Mouse (Mus musculus) lung, adult 2 months (tissue): ENCODE data around the gene Map4k2. TPM values are rescaled to one million over a fixed set of nuclear protein-coding genes. Genes with fewer than 3 reads are reported as not detected.

ENCODE experiments used
- DNase-seq: peaks from one replicate; pipeline ENCODE4 v3.0.0; 2022
- H3K4me1 ChIP-seq: fragments of 200-500 bp; 2 replicates; pipeline ENCODE4 v1.6.1; 2011; ENCODE audit warnings: low read length; ENCODE audit not compliant: control insufficient read depth, insufficient read depth
- H3K4me3 ChIP-seq: fragments of 200-500 bp; replicated peaks from 2 replicates; pipeline ENCODE3; 2011; ENCODE audit warnings: low read depth, mild to moderate bottlenecking, control low read depth, low read length; ENCODE audit errors: extremely low read depth
- CTCF ChIP-seq: fragments of 200-500 bp; IDR thresholded peaks from 2 replicates; pipeline ENCODE4 v1.5.1; 2011; ENCODE audit warnings: mild to moderate bottlenecking, low read length, control low read depth; ENCODE audit not compliant: insufficient read depth
- POLR2A ChIP-seq: fragments of 200-500 bp; IDR thresholded peaks from 2 replicates; pipeline ENCODE4 v1.6.1; 2011; ENCODE audit warnings: low read depth, mild to moderate bottlenecking, control low read depth, low read length, borderline replicate concordance; ENCODE audit errors: extremely low read depth
- WGBS: fragments of 180-500 bp; shearing (Covaris S2); methylation state at CpG from one replicate; pipeline ENCODE4 v1.1.7; 2018; 5-methylcytosine and 5-hydroxymethylcytosine counted together
- polyA plus RNA-seq: library from polyadenylated mRNA; depleted of rRNA; stranded (reverse); fragments of >200 nt; gene quantifications from 2 replicates; pipeline ENCODE4 v1.2.3, GENCODE M21; 2012

The Map4k2 gene
- polyA plus RNA-seq, 1 experiment: 303 TPM

DNA sequence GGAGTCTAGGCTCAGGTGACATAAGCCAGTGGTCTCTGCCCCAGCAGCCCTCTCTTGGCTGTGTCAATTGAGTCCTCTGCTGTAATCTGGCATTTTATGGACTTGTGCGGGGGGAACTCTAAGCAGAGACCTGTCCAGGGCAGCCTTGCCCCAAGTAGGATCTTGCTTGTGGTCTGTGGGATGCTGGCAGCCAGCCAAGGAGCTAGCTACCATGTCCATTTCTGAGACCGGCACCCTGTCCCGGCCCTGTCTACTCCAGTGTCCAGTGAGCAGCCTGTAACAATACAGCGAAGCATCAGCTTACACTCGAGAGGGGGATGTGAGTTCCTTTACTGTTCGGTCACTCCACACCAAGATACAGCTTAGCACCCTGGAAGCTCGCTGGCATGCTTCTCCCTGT lies 13.1 kb downstream of the Map4k2 start:
- no peak for DNase-seq
- Histone ChIP-seq H3K4me1 (peaks cover 2% of the 10 kb centered on the region; the same call in 1 of the 2 replicates), H3K4me3 (no peak overlapping the region)
- TF ChIP-seq POLR2A (no peak), CTCF (no peak)
- 80% methylated on average over 7 of the region's 7 CpGs for WGBS

DNA sequence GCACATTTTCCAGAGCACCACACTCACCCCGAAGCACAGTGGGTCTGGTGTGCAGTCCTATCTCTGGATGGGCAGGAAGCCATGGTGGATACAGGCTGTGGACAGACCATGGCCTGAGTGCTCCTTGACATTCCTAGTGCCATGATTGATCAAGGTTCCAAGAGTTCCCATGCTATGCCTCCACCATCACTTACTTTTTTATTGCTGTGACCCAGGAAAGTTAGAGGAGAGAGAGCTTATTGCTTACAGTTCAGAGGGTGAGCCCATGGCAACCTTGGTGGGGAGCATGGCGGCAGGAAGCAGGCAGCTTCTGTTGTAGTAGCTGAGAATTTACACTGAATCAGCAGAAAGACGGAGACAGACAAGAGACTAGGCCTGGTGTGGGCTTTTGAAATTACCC lies 20.4 kb downstream of the Map4k2 start:
- DNase-seq: no peak
- H3K4me3 ChIP-seq: no peak overlapping the region
- H3K4me1 ChIP-seq: peaks cover 9% of the 10 kb centered on the region
- WGBS: 93% methylated on average over 3 of the region's 3 CpGs
- TF ChIP-seq CTCF (no peak), POLR2A (no peak)

DNA sequence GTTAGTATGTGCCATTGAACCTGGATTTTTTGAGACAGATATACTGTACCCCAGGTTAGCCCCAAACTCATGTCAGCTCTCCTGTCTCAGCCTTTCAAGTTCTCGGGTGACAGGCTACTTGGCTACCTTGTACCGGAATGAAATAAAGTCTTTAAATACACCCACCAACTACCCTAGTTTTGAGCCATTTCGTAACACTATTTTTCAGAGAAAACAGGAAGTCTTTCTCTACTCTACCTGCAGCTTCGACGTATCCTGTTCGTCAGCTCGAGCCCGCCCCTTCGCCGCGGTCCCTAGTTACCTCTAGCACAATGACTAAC lies 22.1 kb downstream of the Map4k2 start:
- whole genome bisulfite sequencing: 0% methylated on average over 11 of the region's 11 CpGs
- DNase-seq: no peak
- peak overlapping the region; percentile 16 for H3K4me3 ChIP-seq
- no peak; the same call in 1 of the 2 replicates for TF ChIP-seq POLR2A
- TF ChIP-seq CTCF: no peak
- peaks cover 13% of the 10 kb centered on the region for H3K4me1 ChIP-seq

DNA sequence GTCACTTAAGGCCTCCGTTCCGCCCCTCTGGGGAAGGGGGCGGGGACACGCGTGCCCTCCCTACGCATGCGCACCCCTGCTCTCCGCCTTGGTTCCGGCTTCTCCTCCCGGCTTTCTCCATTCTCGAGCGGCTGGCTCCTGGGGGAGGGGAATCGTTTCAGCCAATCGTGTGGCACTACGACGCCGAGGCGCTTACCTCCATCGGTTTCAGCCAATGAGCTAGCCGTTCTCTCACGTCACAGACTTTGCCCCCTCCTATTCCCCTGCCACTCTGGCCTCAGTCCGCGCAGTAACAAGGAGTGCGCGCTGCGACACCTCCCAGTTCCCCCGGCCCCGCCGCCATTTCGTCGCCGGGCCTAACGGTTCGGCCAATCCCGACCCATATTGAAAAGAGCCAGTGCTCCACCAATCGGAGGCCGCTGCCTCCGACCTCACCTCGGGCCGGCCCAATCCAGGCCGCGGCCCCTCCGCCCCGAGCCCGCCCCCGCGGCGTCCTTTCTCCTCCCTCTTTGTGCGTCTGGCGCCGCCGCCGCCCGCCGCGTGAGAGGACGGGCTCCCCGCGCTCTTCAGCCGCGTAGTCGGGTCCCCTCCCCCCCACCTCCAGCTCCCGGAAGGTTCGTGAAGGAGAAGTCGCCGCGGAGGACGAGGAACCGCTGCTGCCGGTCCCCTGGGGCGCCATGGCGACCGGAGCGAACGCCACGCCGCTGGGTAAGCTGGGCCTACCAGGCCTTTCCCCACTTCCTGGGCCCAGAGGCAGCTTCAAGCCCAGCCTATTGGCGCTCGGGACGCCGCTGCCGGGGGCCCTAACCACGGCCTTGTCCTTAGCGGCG lies 22.7 kb downstream of the Map4k2 start, which contains the start of gene Sf1:
Gene Sf1 (plus strand): TSS at position 280 of the 830 bp plus-strand sequence.
- peak; percentile 99 for DNase-seq
- WGBS: under 1% methylated on average over 79 of the region's 85 CpGs
- peaks cover 13% of the 10 kb centered on the region for H3K4me1 ChIP-seq

DNA sequence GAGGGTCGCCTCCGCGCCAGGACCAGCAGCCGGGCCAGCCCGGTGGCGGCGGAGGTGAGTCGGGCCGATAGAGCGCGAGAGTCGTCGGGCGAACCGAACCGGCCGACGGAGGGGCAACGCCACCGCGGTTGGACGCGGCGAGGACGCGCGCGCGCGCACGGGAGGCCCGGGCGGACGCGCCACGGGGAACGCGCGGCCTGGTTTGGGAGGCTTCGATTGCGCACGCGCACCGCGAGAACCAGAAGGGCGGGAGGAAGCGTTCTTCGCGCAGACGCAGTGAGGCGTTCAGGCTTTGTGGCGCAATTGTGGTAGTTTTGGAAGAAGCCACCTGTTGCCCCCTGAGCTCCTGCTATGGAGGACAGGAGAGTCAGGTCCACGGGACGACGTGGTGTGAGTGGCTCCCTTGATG lies 23.4 kb downstream of the Map4k2 start:
- peaks cover 13% of the 10 kb centered on the region for H3K4me1 ChIP-seq
- H3K4me3 ChIP-seq: peak overlapping the region; percentile 89
- no peak for TF ChIP-seq CTCF
- TF ChIP-seq POLR2A: peak; percentile 60; the same call in 1 of the 2 replicates
- DNase-seq: peak; percentile 87
- WGBS: under 1% methylated on average over 55 of the region's 55 CpGs

More for the DNA sequence above, 22.7 kb downstream of the Map4k2 start, which contains the start of gene Sf1:
- TF ChIP-seq CTCF: no peak
- peak; percentile 56; the same call in 1 of the 2 replicates for TF ChIP-seq POLR2A
- peak within 1 kb of the TSS; percentile 89 for H3K4me3 ChIP-seq

DNA sequence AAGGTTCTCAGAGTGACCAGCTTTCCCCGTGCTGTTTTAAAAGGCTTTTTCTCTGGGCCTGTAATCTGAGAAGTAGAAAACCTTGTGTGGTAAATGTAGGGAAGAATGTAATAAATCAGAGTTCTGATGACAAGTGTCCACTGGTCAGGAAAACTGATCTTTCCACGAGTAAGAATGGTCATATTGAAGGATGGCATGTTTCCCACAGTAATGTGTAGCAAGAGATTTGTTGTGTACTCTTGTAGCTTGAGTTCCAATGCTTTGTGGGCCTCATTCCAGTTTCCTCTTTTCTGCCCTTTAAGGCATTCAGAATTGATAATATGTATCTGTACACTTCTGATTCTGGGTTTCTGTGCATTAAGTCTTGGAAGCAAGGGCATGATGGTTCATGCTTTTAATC lies 23.9 kb downstream of the Map4k2 start:
- 1% methylated on average over 2 of the region's 2 CpGs for WGBS
- TF ChIP-seq POLR2A (no peak), CTCF (no peak)
- Histone ChIP-seq H3K4me1 (peaks cover 13% of the 10 kb centered on the region), H3K4me3 (peak overlapping the region; percentile 89)
- DNase-seq: no peak

DNA sequence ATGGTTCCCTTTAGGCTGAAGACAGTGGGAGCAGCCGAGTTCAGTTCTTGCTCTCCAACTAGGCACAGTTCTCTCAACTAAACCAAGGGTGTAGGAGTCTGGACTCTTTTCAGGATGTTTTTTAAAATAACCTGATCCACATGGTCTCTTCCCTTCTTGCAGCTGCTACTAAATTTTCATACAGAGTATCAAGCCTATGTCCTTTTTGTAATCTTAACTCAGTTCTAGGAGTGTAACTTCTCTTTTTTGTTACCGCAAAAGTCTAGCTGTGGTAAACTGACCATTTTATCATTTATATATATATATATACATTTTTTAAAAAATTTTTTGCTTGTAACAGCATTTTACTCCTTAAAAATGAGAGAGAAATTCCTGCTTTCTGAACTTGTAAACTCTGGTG lies 29.2 kb downstream of the Map4k2 start:
- TF ChIP-seq POLR2A (no peak), CTCF (no peak)
- DNase-seq: no peak
- Histone ChIP-seq H3K4me3 (no peak overlapping the region), H3K4me1 (peaks cover 18% of the 10 kb centered on the region)
- WGBS: 73% methylated on average over 2 of the region's 2 CpGs

DNA sequence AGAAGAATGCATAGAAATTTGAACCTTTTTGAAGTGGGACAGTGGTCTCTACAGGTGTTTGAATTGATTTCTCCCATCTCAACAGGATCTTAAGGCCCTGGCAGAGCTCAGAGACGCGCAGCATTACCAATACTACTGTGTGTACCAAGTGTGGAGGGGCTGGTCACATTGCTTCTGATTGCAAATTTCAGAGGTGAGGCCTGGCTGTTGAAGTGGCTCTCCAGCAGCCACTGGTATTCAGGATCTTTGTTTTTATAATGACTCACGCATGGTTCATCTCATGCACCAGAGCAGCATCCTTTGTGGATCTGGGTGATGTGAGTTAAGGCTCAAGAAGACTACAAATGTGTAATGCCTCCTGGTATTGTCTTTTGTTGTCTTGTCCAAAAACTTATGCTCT lies 31.5 kb downstream of the Map4k2 start:
- WGBS: 80% methylated on average over 3 of the region's 3 CpGs
- no peak for DNase-seq
- Histone ChIP-seq H3K4me1 (peaks cover 9% of the 10 kb centered on the region), H3K4me3 (no peak overlapping the region)
- TF ChIP-seq CTCF: no peak
- TF ChIP-seq POLR2A: no peak

DNA sequence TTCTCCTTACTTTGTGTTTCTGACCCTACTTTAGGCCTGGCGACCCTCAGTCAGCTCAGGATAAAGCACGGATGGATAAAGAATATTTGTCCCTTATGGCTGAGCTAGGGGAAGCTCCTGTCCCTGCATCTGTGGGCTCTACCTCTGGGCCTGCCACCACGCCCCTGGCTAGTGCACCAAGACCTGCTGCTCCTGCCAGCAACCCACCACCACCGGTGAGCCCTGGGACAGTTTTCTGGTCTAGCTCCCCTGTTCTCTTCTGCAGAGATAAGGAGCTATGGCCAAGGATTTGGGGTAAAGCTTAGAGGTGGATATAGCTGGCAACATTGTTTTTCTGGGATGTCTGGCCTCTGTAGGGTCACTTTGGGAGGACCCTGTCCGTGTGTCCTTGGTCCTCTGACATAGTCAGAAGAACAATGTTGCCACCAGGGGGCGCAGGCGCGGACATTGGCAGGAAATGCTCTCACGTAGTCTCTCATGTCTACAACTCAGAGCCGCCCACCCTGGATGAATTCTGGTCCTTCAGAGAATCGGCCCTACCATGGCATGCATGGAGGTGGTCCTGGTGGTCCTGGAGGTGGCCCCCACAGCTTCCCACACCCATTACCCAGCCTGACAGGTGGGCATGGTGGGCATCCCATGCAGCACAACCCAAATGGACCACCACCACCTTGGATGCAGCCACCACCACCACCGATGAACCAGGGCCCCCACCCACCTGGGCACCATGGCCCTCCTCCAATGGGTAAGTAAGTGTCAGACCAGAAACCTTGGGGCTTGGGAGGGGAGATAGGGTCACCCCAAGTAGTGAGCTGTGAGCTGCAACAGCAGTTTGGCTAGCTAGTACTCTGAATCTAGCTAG lies 32.8 kb downstream of the Map4k2 start:
- TF ChIP-seq POLR2A (no peak), CTCF (peak; percentile 80)
- no peak overlapping the region for H3K4me3 ChIP-seq
- WGBS: 51% methylated on average over 12 of the region's 12 CpGs
- DNase-seq: peak; percentile 74
- peaks cover 9% of the 10 kb centered on the region for H3K4me1 ChIP-seq
